In the genomic region with DNA sequence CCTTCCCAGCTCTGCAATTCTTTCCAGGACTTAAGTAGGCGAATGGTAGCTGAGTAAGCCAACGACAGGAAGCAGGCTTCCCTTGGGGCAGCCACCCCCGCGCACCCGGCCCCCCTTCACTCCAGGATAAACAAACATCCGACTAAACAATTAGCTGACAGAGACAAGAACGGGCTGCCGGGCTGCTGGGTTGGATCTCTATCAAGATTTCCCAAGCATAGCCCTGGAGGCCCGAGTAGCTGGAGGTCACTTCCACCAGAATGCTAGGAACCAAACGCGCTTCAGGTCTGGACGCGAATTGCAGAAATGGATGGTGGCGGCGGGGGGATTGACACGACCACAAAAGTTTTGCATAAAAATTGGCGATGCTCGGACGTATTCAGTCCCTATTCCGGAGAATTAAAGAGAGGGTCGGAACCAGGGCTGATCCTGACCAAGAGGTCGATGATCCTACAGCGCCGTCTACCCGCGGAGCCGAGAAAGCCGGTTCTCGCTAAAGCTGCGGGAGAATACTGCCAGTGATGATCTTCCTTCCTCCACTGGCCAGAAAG, we compare ENCODE assay signal across 9 mouse cellular contexts. TPM values are rescaled to one million over a fixed set of nuclear protein-coding genes. Genes with fewer than 3 reads are reported as not detected.
DNase-seq lines count a peak whose midpoint lies in the region; ATAC-seq lines count a peak whose summit lies in the region.
"Had no signal": no experiment of that assay in that cellular context is flagged by ENCODE, and none has a peak within 500 bp of the region (broad histone marks: within the 10 kb centered on the region; RNA-seq: fewer than 3 reads in every experiment).

No protein-coding gene starts in this region.

- H3K4me3 ChIP-seq in intestine, embryonic 14.5 days (ENCODE audit: low read depth, low read length): 0 out of 2 replicates have a peak overlapping the region, but pooled peaks have one; percentile 10
- H3K4me3 ChIP-seq in limb, embryonic 15.5 days: peak overlapping the region; percentile 28
- peak overlapping the region; percentile 19; the same call in 1 of the 2 replicates for H3K4me3 ChIP-seq in midbrain, embryonic 16.5 days (ENCODE audit: low read depth, low read length)
- H3K4me3 ChIP-seq in stomach, embryonic 16.5 days (replicated peaks; ENCODE audit: low read length): peak overlapping the region; percentile 30

- 1% methylated on average over 30 of the region's 30 CpGs for WGBS in intestine, embryonic 14.5 days
- 1% methylated on average over 30 of the region's 30 CpGs for WGBS in limb, embryonic 15.5 days
- 1% methylated on average over 30 of the region's 30 CpGs for WGBS in midbrain, embryonic 16.5 days
- 2% methylated on average over 30 of the region's 30 CpGs for WGBS in stomach, embryonic 16.5 days

- H3K9me3 ChIP-seq in intestine, embryonic 14.5 days (ENCODE audit: control insufficient read depth, low read length): no peaks in the 10 kb centered on the region
- H3K9me3 ChIP-seq in limb, embryonic 15.5 days: no peaks in the 10 kb centered on the region
- H3K9me3 ChIP-seq in midbrain, embryonic 16.5 days (replicated peaks; ENCODE audit: control insufficient read depth, low read length, poor library complexity, severe bottlenecking): no peaks in the 10 kb centered on the region
- no peaks in the 10 kb centered on the region for H3K9me3 ChIP-seq in stomach, embryonic 16.5 days (replicated peaks; ENCODE audit: control insufficient read depth, low read length)
- H3K9me3 ChIP-seq: G1E had no signal

- no peak overlapping the region for H3K9ac ChIP-seq in intestine, embryonic 14.5 days (ENCODE audit: low read length)
- 0 out of 2 replicates have a peak overlapping the region, but pooled peaks have one; percentile 10 for H3K9ac ChIP-seq in limb, embryonic 15.5 days
- peak overlapping the region; percentile 48 for H3K9ac ChIP-seq in midbrain, embryonic 16.5 days (ENCODE audit: low read depth, low read length)
- peak overlapping the region; percentile 41; the same call in 1 of the 2 replicates for H3K9ac ChIP-seq in stomach, embryonic 16.5 days (ENCODE audit: low read length)

- no peaks in the 10 kb centered on the region for H3K27me3 ChIP-seq in intestine, embryonic 14.5 days (replicated peaks; ENCODE audit: control insufficient read depth, insufficient read depth, low read length)
- H3K27me3 ChIP-seq in limb, embryonic 15.5 days: no peaks in the 10 kb centered on the region; the same call in 1 of the 2 replicates
- 0 out of 2 replicates have a peak, but pooled peaks cover 2% of the 10 kb centered on the region for H3K27me3 ChIP-seq in midbrain, embryonic 16.5 days (ENCODE audit: control insufficient read depth, insufficient read depth, low read depth, low read length)
- no peaks in the 10 kb centered on the region for H3K27me3 ChIP-seq in stomach, embryonic 16.5 days (ENCODE audit: control insufficient read depth, insufficient read depth, low read length)

- H3K36me3 ChIP-seq in intestine, embryonic 14.5 days (ENCODE audit: control insufficient read depth, insufficient read depth, low read length): no peaks in the 10 kb centered on the region
- H3K36me3 ChIP-seq in limb, embryonic 15.5 days: no peaks in the 10 kb centered on the region
- no peaks in the 10 kb centered on the region for H3K36me3 ChIP-seq in midbrain, embryonic 16.5 days (ENCODE audit: control insufficient read depth, insufficient read depth, low read length)
- H3K36me3 ChIP-seq in stomach, embryonic 16.5 days (ENCODE audit: control insufficient read depth, insufficient read depth, low read length): no peaks in the 10 kb centered on the region
- H3K36me3 ChIP-seq: G1E had no signal

- H3K4me1 ChIP-seq in intestine, embryonic 14.5 days (replicated peaks; ENCODE audit: control insufficient read depth, insufficient read depth, low read length): peaks cover 14% of the 10 kb centered on the region; the same call in 1 of the 2 replicates
- peaks cover 14% of the 10 kb centered on the region for H3K4me1 ChIP-seq in limb, embryonic 15.5 days
- peaks cover 14% of the 10 kb centered on the region for H3K4me1 ChIP-seq in midbrain, embryonic 16.5 days (ENCODE audit: control insufficient read depth, insufficient read depth, low read length)
- H3K4me1 ChIP-seq in stomach, embryonic 16.5 days (ENCODE audit: control insufficient read depth, insufficient read depth, low read length): peaks cover 5% of the 10 kb centered on the region; the same call in 1 of the 2 replicates

- no peak for ATAC-seq in cerebellum, adult (ENCODE audit: insufficient number of reproducible peaks, low FRiP score, low TSS enrichment)
- no peak for ATAC-seq in intestine, embryonic 14.5 days (replicated peaks; ENCODE audit: low FRiP score, low TSS enrichment, low read depth)
- ATAC-seq in limb, embryonic 15.5 days (ENCODE audit: insufficient number of reproducible peaks, low FRiP score, low TSS enrichment, low read depth): no peak
- no peak for ATAC-seq in midbrain, embryonic 16.5 days
- no peak for ATAC-seq in stomach, embryonic 16.5 days (ENCODE audit: insufficient read depth, low FRiP score)

- peak; percentile 51 for DNase-seq in cerebellum, adult 11 months
- DNase-seq in cerebellum, postnatal 36 days: peak; percentile 70 to 73
- DNase-seq in gastrocnemius, postnatal 25 days: peak; percentile 77
- DNase-seq in intestine, embryonic 14.5 days (ENCODE audit: low spot score): peak; percentile 75

- H3K4me2 ChIP-seq in intestine, embryonic 14.5 days (ENCODE audit: low read length): peak overlapping the region; percentile 49
- H3K4me2 ChIP-seq in limb, embryonic 15.5 days: peak overlapping the region; percentile 45
- peak overlapping the region; percentile 56 for H3K4me2 ChIP-seq in midbrain, embryonic 16.5 days (ENCODE audit: low read length)
- peak overlapping the region; percentile 47 for H3K4me2 ChIP-seq in stomach, embryonic 16.5 days (ENCODE audit: low read depth, low read length)

- H3K27ac ChIP-seq in intestine, embryonic 14.5 days (ENCODE audit: low read depth): peak overlapping the region; percentile 55; the same call in 1 of the 2 replicates
- H3K27ac ChIP-seq in limb, embryonic 15.5 days: no peak overlapping the region; the same call in 1 of the 2 replicates
- 0 out of 2 replicates have a peak overlapping the region, but pooled peaks have one; percentile 22 for H3K27ac ChIP-seq in midbrain, embryonic 16.5 days (ENCODE audit: low read length)
- H3K27ac ChIP-seq in stomach, embryonic 16.5 days (ENCODE audit: low read length): peak overlapping the region; percentile 31

RNA-seq across cellular contexts. Expression of a gene that starts 3.9 kb away (rescaled TPM):
- 10 to 100 TPM; 15.3 to 16.5 TPM for total RNA-seq in gastrocnemius, postnatal 25 days (2021)
- 18.5 and 19.0 TPM in 2 replicates for polyA plus RNA-seq in intestine, embryonic 14.5 days (2014; fragmentation: Nextera tagmentation; extraction: Ambion mirVana)
- 14.3 and 15.7 TPM in 2 replicates for polyA plus RNA-seq in limb, embryonic 15.5 days (2015; fragmentation: Nextera tagmentation; extraction: Ambion mirVana)
- 32.2 and 34.7 TPM in 2 replicates for polyA plus RNA-seq in midbrain, embryonic 16.5 days (2015; fragmentation: Nextera tagmentation; extraction: Ambion mirVana)
- 10.7 and 11.4 TPM in 2 replicates for polyA plus RNA-seq in stomach, embryonic 16.5 days (2015; fragmentation: Nextera tagmentation; extraction: Ambion mirVana)

RNA-seq across cellular contexts. Expression of a gene that starts 56.8 kb away (rescaled TPM):
- not detected for total RNA-seq in gastrocnemius, postnatal 25 days (2021)
- not detected in 2 replicates for polyA plus RNA-seq in intestine, embryonic 14.5 days (2014; fragmentation: Nextera tagmentation; extraction: Ambion mirVana)
- not detected in 2 replicates for polyA plus RNA-seq in limb, embryonic 15.5 days (2015; fragmentation: Nextera tagmentation; extraction: Ambion mirVana)
- polyA plus RNA-seq in midbrain, embryonic 16.5 days (2015; fragmentation: Nextera tagmentation; extraction: Ambion mirVana): not detected in 2 replicates
- not detected in 2 replicates for polyA plus RNA-seq in stomach, embryonic 16.5 days (2015; fragmentation: Nextera tagmentation; extraction: Ambion mirVana)
- polyA plus RNA-seq: G1E had no signal
